Mouse (Mus musculus) stomach, postnatal 0 days (tissue): ENCODE measurements around the gene Dclre1a. TPM values are rescaled to one million over a fixed set of nuclear protein-coding genes. Genes with fewer than 3 reads are reported as not detected.

Experiments used
- ATAC-seq: fragments of 200-750 bp; cut with Nextera tagmentation; 2 replicates; pipeline ENCODE4 v1.8.0; 2017; ENCODE audit not compliant: low FRiP score, low TSS enrichment
- DNase-seq: peaks from one replicate; pipeline ENCODE4 v3.0.0-alpha.2; 2016; ENCODE audit warnings: low spot score
- H3K27ac ChIP-seq: fragments of 300-500 bp; sonication (generic); replicated peaks from 2 replicates; pipeline ENCODE4 v1.5.1; 2014; ENCODE audit warnings: mild to moderate bottlenecking, control low read depth
- H3K27me3 ChIP-seq: fragments of 300-500 bp; sonication (generic); 2 replicates; pipeline ENCODE4 v1.6.1; 2014; ENCODE audit warnings: low read length; ENCODE audit not compliant: control insufficient read depth, insufficient read depth
- H3K36me3 ChIP-seq: fragments of 300-500 bp; sonication (generic); 2 replicates; pipeline ENCODE4 v1.6.1; 2014; ENCODE audit warnings: low read length, mixed read lengths; ENCODE audit not compliant: control insufficient read depth, insufficient read depth
- H3K4me1 ChIP-seq: fragments of 300-500 bp; sonication (generic); replicated peaks from 2 replicates; pipeline ENCODE4 v1.6.1; 2014; ENCODE audit warnings: antibody characterized with exemption; ENCODE audit not compliant: control insufficient read depth, insufficient read depth
- H3K4me2 ChIP-seq: fragments of 300-500 bp; sonication (generic); replicated peaks from 2 replicates; pipeline ENCODE4 v1.6.1; 2014; ENCODE audit warnings: low read depth, mild to moderate bottlenecking, control low read depth, moderate library complexity
- H3K4me3 ChIP-seq: fragments of 300-500 bp; sonication (generic); 2 replicates; pipeline ENCODE4 v1.5.1; 2014; ENCODE audit warnings: low read depth, low read length, control low read depth
- H3K9ac ChIP-seq: fragments of 300-500 bp; sonication (generic); 2 replicates; pipeline ENCODE4 v1.6.1; 2014; ENCODE audit warnings: mild to moderate bottlenecking, low read length, control low read depth, mixed read lengths
- H3K9me3 ChIP-seq: fragments of 300-500 bp; sonication (generic); 2 replicates; pipeline ENCODE4 v1.6.1; 2016; ENCODE audit warnings: low read length; ENCODE audit not compliant: control insufficient read depth
- CTCF ChIP-seq: IDR thresholded peaks from 2 replicates; pipeline ENCODE4 v1.5.1; 2016; ENCODE audit warnings: antibody characterized with exemption, low read depth, mild to moderate bottlenecking, moderate library complexity
- EP300 ChIP-seq: optimal IDR thresholded peaks from 2 replicates; pipeline ENCODE3; 2016; ENCODE audit warnings: antibody characterized with exemption
- WGBS: fragments of 180-500 bp; shearing (Covaris S2); extraction: QIAGEN DNeasy Blood & Tissue Kit; methylation state at CpG from one replicate; pipeline ENCODE4 v1.1.7; 2014; 5-methylcytosine and 5-hydroxymethylcytosine counted together
- polyA plus RNA-seq: library from polyadenylated mRNA; unstranded; fragments of >200 nt; fragmentation: Nextera tagmentation; extraction: Ambion mirVana; gene quantifications from 2 replicates; pipeline ENCODE4 v1.2.1, GENCODE M21; 2015

The Dclre1a gene
- polyA plus RNA-seq = 9.5 and 10.7 TPM in 2 replicates

- peak within 1 kb of the TSS; percentile 98 for H3K9ac ChIP-seq
- 6% methylated on average over 20 of the region's 20 CpGs for WGBS
- peak within 1 kb of the TSS; percentile 98 for H3K27ac ChIP-seq
- peak within 1 kb of the TSS; percentile 95 for H3K4me3 ChIP-seq
- TF ChIP-seq CTCF = peak; percentile 46
- no peak for TF ChIP-seq EP300
- H3K4me2 ChIP-seq = peak within 1 kb of the TSS; percentile 86
- DNase-seq (peak; percentile 68), ATAC-seq (peak; percentile 47)
- H3K36me3 ChIP-seq = peaks cover 14% of the 10 kb centered on the region
- no peaks in the 10 kb centered on the region for H3K9me3 ChIP-seq
- H3K4me1 ChIP-seq = no peaks in the 10 kb centered on the region
- H3K27me3 ChIP-seq = no peaks in the 10 kb centered on the region
Measured at GRCm38 (mm10) chr19:56547456-56548229, at the start of gene Dclre1a. Gene Dclre1a, minus strand, starts transcription at chr19:56548222.

GRCm38 (mm10) chr19:56592472-56592871, 44.5 kb upstream of the Dclre1a start:
- Histone ChIP-seq H3K9me3 (no peaks in the 10 kb centered on the region), H3K4me2 (no peak overlapping the region), H3K4me1 (no peaks in the 10 kb centered on the region), H3K36me3 (peaks cover 28% of the 10 kb centered on the region), H3K4me3 (no peak overlapping the region), H3K9ac (no peak overlapping the region), H3K27me3 (no peaks in the 10 kb centered on the region), H3K27ac (no peak overlapping the region)
- ATAC-seq (no peak), DNase-seq (no peak)
- 69% methylated on average over 9 of the region's 9 CpGs for WGBS
- no peak for TF ChIP-seq EP300
- no peak for TF ChIP-seq CTCF

GRCm38 (mm10) chr19:56590250-56590649, 42.2 kb upstream of the Dclre1a start:
- WGBS = 88% methylated on average over 3 of the region's 3 CpGs
- TF ChIP-seq CTCF (no peak), EP300 (no peak)
- no peaks in the 10 kb centered on the region for H3K4me1 ChIP-seq
- ATAC-seq = no peak
- no peaks in the 10 kb centered on the region for H3K27me3 ChIP-seq
- no peak overlapping the region for H3K9ac ChIP-seq
- H3K4me2 ChIP-seq = no peak overlapping the region
- H3K36me3 ChIP-seq = peaks cover 19% of the 10 kb centered on the region
- no peak overlapping the region for H3K4me3 ChIP-seq
- no peak for DNase-seq
- no peak overlapping the region for H3K27ac ChIP-seq
- no peaks in the 10 kb centered on the region for H3K9me3 ChIP-seq

- Histone ChIP-seq H3K27me3 (no peaks in the 10 kb centered on the region), H3K27ac (no peak overlapping the region), H3K4me1 (no peaks in the 10 kb centered on the region), H3K4me3 (no peak overlapping the region), H3K9me3 (no peaks in the 10 kb centered on the region), H3K9ac (no peak overlapping the region), H3K4me2 (no peak overlapping the region), H3K36me3 (peaks cover 20% of the 10 kb centered on the region)
- ATAC-seq (no peak), DNase-seq (no peak)
- WGBS = 97% methylated on average over 5 of the region's 5 CpGs
- TF ChIP-seq EP300 (no peak), CTCF (no peak)
Measured at GRCm38 (mm10) chr19:56589455-56589854, 41.4 kb upstream of the Dclre1a start.

GRCm38 (mm10) chr19:56589008-56589407, 41.0 kb upstream of the Dclre1a start:
- H3K4me3 ChIP-seq = no peak overlapping the region
- H3K27ac ChIP-seq = peak overlapping the region; percentile 35; the same call in 1 of the 2 replicates
- H3K4me2 ChIP-seq = no peak overlapping the region
- H3K9me3 ChIP-seq = no peaks in the 10 kb centered on the region
- peaks cover 20% of the 10 kb centered on the region for H3K36me3 ChIP-seq
- no peak for TF ChIP-seq EP300
- TF ChIP-seq CTCF = no peak
- H3K27me3 ChIP-seq = no peaks in the 10 kb centered on the region
- 81% methylated on average over 6 of the region's 6 CpGs for WGBS
- DNase-seq = no peak
- H3K4me1 ChIP-seq = no peaks in the 10 kb centered on the region
- H3K9ac ChIP-seq = no peak overlapping the region
- ATAC-seq = 0 out of 2 replicates have a peak, but pooled peaks have one; percentile 4

- WGBS = 38% methylated on average over 6 of the region's 6 CpGs
- Histone ChIP-seq H3K27ac (peak overlapping the region; percentile 31; the same call in 1 of the 2 replicates), H3K4me3 (no peak overlapping the region), H3K9me3 (no peaks in the 10 kb centered on the region), H3K9ac (no peak overlapping the region), H3K36me3 (peaks cover 18% of the 10 kb centered on the region), H3K4me2 (no peak overlapping the region), H3K4me1 (no peaks in the 10 kb centered on the region), H3K27me3 (no peaks in the 10 kb centered on the region)
- no peak for TF ChIP-seq EP300
- ATAC-seq (peak; percentile 90), DNase-seq (peak; percentile 50)
Measured at GRCm38 (mm10) chr19:56588205-56588626, 40.2 kb upstream of the Dclre1a start.
